Mouse (Mus musculus): Measurements from ENCODE around the gene Bcl2l1.

Gene Bcl2l1

DNA sequence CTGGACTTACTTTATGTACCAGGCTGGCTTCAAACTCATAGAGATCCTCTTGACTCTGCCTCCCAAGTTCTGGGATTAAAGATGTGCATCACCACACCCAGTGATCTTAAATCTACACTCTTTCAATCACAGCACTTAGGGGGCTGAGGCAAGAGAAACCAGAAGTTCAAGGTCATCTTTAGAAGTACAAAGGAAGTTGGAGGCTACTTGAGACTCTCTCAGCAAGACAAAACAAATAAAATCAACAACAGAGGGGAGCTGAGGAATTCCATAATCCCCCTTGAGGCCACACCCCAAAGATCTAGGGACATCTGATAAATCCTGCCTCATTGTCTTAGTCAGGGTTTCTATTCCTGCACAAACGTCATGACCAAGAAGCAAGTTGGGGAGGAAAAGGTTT, 59.3 kb downstream of the Bcl2l1 start:
- no peak for DNase-seq (ENCODE audit: low read depth)

DNA sequence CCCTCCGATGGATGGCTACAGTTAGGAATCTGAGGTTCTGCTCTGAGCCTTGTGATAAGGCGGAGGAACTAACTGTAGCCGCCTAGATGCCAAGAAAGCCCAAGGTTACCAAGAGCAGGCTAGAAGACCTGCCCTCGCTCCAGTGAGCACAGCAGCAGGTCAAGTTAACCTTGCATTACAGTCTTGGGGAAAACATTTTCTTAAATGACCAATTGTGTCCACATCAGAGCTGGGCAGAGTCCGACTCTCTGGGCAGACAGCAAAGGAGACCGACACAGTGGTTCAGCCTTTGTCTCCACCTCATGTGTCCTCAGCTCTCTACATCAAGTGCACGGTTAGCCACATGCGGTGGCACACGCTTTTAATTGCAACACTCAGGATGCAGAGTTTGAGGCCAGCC, 60.0 kb downstream of the Bcl2l1 start:
- no peak for DNase-seq (ENCODE audit: low read depth)

DNA sequence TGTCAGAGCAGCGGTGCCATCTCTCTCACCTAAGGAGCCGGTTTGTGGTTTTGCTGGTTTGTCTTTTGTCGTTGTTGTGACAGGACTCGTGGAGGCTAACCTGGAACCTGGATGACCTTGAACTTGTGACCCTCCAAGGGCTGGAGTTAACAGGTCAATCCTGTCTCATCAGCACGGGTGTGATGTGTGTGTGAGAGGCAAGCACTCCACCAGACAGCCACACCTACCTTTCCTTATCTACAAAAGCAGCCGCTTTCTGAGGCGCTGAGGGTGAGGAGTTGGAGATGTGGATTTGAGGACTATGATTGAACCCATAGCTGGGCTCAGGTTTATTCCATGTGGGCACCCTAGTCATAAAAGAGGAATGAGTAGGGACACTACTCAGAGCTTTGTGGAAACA, 61.9 kb downstream of the Bcl2l1 start:
- no peak for DNase-seq (ENCODE audit: low read depth)

DNA sequence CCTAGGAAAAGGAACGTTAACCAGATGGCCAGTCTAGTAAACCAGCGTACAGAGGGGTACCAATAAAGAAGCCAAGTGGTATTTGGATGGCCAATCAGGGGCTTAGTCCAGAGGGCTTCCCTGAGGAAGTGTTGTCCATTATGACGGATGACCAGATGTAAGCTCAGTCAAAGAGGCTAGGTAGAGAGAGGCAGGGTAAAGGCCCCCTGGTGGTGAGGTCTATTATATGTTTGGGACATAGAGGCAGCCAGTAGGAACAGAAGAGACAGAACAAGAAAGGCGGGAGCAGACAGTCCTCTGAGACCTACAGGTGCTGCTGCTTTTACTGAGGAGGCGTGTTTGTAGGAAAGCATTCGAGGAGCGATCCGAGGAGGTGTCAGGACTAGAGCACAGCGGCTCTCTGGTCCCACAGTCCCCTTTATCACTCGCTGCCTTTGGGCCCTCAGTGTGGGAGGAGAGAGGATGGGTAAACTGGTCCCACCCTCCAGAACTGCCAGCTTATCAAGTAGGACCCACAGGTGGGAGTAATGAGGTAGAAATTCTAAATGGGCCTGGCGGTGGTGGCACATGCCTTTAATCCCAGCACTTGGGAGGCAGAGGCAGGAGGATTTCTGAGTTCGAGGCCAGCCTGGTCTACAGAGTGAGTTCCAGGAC, 63.8 kb downstream of the Bcl2l1 start:
- peak; percentile 83 for DNase-seq (ENCODE audit: low read depth)

DNA sequence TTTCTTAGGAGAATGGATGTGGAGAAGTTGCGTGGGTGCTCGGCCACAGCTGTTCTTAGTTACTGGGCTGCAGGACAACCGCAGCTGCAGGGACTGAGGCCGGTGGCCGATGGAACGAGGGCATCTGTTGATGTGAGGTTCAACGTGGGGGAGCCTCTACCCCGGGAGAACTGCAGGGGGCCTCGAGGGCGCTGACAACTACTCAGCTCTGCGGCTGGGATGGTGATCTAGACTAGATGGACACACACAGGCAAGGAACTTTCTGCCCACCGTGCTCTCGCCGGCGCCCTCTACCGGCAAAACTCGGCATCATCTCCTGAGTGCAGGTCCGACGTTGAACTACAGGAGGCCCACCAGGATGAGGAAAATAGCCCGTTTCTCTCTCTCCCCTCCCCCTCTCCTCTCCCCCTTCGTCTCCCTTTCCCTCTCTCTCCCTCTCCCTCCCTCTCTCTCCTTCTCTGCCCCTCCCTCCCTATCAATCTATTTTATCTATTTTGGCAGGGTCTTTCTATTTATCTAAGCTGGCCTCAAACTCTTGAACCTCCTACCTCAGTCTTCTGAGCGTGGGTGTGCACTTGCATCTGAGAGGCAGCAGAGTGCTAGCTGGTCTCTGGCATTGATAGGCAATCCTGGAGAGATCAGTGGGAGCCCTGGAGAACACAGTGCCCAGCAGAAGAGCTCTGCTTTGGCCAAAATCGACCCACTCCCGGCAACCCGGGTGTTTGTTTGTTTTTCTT, 65.0 kb downstream of the Bcl2l1 start:
- DNase-seq (ENCODE audit: low read depth): peak; percentile 90

DNA sequence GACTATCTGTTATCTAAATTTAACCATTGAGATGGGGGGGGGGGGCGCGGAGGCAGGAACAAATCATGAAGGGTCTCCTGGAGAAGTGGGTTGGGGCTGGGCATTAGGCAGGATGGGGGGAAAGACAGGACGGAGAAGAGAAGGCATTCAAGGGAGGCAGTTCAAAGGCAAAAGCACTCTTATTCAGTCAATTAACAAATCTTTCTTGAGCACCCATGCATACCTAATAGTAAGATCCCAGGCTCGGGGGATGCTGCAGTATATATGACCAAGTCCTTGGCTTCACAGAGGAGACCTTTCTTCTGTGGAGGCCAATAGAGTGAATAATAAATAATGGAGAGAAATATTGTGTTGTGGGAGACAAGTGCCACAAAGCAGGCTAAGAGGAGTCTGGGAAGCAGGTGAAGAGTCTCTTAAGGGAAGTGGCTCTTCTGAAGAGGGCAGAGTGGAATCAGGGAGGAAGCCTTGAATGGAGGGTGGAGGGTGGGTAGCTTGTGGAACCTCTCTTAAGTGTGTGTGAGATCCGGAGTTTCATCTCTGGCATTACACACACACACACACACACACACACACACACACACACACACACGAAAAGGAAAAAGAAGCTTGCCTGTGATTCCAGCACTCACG, 66.4 kb downstream of the Bcl2l1 start:
- DNase-seq (ENCODE audit: low read depth): no peak

DNA sequence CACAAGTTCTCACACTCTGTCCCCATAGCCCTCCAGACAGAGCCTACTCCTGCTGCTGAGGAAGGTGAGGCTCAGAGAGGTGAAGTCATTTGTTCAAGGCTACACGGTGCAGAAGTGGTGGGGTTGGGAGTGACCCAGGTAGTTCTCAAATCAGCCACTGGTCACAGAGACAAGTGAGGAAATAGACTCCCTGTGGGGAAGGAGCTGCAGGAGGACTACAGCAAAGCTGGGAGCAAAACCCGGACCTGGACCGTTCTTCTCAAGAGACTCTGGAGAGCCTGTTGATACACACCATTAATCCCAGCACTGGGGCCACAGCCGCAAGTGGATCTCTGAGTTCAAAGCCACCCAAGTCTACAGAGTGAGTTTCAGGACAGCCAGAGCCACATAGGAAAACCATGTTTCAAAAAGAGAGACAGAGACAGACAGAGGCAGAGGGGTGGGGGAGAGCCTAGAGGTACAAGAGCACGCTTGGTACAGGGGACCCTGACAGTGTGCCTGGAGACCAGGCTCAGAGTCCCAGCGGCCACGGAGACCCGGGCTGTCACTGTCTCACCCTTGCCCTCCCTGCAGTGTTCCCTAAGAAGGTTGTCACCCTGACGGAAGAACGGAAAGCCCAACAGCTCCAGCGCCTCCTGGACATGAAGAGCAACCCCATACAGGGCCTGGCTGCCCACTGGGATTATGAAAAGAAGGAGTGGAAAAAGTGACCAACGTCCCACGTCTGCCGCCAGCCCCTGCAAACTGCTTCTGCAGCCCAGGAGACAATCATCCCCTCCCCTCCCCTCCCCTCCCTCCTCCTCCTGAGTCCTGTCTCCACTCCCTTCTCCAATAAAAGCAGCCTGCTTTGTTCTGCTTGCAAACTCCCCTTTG, 67.1 kb downstream of the Bcl2l1 start:
- DNase-seq (ENCODE audit: low read depth): no peak

DNA sequence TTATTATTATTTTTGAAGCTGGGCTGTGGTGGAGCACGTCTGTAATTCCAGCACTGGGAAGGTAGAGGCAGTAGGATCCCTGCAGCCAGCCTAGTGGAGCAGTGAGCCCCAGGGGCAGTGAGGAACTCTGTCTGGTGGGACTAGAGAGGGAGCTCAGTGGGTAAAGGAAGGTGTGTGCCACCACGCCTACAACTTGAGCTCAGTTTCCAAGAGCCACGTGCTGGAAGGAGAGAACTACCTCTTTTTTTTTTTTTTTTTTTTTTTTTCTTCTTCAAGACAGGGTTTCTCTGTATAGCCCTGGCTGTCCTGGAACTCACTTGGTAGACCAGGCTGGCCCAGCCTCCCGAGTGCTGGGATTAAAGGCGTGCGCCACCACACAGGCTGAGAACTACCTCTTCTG, 68.2 kb downstream of the Bcl2l1 start:
- DNase-seq (ENCODE audit: low read depth): no peak

DNA sequence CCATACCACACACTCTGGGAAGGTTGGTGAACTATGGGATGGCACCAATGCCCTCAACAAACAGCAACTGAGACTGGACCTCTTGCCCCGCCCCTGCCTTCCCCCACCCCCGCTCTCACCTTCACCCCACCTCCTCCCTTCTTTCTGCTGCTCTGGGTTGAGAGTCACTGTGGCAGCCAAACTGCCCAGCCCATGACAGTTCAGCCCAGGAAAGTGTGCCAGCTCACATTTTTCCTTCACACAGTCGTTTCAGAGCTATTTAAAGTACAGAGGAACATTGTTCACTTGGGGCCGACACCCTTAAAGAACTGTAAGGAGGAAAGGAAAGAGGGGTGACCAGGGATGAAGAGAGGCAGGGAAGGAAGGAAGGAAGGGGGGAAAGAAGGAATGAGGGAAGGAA, 73.2 kb downstream of the Bcl2l1 start:
- no peak for DNase-seq (ENCODE audit: low read depth)

DNA sequence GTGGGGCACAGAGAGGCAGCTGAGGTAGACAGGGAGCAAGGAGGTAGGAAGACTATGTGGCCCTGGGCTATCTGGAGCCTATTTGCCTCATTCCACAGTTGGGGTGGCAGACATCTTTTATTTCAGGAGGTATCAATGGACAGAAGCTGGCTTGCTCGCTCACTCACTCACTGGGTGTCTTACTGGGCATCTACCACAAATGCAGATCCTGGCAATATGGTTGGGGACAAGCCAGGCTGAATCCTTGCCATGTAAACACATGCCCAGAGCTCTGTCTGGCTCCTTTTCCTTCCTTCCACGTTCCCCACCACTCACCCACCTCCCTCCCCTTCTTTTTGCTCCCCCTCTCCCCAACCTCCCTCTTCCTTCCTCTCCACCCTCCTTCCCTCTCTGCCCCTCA, 74.0 kb downstream of the Bcl2l1 start:
- DNase-seq (ENCODE audit: low read depth): no peak

DNA sequence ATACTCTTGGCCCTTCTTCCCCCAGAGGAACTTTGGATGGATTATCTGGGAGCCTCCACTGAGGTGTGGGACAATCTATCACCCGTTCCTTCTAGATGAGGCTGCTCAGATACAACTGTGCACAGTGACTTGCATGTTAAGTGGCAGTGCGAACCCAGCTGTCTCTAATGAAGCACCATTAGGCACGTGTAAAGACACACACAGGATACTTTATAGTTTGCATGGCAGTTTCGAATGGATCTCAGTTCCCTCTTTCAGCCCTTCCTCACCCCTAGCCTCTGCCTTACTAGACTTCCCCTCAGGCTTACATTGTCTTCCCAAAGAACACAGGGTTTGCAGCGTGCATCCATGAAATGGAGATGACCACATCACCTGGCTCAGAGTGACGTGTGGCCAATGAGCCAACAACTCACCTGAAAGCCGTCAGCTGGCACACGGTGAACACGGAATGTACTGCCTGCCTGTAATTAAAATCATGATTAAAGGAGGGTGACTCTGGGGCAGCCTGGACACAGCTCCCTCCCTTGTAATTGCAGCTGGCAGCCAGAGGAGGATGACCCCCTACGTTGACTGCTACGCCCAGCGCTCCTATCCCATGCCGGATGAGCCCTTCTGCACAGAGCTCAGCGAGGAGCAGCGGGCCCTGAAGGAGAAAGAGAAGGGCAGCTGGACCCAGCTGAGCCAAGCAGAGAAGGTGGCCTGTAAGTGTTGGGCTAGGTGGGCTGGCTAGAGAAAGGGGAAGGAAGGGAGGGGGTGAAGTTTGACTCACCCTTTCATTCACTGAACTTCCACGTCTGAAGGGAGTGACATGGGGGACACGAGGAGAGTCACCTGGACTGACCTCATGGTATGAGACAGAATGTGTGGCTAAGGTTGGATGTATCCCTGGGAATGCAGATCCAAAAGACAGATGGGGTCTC, 74.8 kb downstream of the Bcl2l1 start:
- DNase-seq (ENCODE audit: low read depth): no peak

DNA sequence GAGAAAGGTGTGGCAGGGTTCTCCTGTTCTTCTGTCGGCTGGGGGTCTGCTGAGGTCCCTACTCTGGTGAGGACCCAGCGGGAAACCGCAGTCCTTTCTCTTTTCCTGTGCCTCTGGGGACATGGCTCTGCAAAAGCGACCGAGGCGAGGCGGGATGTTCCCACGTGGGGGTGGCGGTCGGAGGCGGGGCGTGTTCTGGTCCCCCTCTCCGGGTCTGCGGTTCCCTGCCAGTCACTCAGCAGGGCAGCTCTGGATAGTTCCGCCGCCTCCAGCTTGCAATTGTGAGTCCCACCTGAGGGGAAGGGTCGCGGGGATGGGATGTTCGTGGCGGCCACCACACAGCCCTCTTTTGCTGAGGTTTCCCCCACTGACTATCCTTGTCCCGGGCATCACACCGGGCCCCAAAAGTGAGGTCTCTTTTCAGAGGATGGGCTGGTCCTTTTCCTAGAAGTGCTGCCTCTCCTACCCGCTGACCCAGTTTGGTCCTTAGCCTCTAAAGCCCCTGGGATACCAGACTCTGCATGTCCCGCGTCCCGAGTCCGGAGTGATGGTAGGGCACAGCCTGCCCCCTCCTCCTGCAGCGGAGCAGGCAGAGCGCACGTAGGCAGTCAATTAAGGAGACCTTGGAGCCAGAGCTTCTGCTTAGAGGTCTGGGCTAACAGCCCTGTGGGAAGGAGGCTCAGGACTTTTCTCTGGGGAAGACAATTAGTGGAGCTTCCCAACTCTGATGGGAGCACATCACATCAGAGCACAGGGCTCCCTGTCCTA, 77.4 kb downstream of the Bcl2l1 start, which contains the start of gene Cox4i2:
Cox4i2 (plus strand) TSS at position 230 of the 768 bp plus-strand sequence.
- no peak for DNase-seq (ENCODE audit: low read depth)

DNA sequence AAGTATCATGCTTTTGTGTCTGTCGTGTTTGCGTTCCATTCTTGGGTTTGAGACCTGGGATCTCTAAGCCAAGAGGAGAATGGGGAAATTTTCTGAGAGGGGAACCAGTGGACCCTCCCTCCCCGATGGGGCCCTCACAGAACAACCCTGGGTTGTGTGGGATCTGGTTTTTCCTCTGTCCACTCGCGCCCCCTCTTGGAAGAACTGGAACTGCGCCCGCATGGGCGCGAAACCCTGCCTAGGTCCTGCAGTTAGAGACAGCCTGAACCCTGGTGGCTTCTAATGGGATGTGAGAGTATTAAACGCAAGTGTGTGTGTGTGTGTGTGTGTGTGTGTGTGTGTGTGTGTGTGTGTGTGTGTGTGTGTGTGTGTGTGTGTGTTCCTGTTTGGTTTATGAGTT, 89.1 kb downstream of the Bcl2l1 start:
- DNase-seq (ENCODE audit: low read depth): peak; percentile 61

DNA sequence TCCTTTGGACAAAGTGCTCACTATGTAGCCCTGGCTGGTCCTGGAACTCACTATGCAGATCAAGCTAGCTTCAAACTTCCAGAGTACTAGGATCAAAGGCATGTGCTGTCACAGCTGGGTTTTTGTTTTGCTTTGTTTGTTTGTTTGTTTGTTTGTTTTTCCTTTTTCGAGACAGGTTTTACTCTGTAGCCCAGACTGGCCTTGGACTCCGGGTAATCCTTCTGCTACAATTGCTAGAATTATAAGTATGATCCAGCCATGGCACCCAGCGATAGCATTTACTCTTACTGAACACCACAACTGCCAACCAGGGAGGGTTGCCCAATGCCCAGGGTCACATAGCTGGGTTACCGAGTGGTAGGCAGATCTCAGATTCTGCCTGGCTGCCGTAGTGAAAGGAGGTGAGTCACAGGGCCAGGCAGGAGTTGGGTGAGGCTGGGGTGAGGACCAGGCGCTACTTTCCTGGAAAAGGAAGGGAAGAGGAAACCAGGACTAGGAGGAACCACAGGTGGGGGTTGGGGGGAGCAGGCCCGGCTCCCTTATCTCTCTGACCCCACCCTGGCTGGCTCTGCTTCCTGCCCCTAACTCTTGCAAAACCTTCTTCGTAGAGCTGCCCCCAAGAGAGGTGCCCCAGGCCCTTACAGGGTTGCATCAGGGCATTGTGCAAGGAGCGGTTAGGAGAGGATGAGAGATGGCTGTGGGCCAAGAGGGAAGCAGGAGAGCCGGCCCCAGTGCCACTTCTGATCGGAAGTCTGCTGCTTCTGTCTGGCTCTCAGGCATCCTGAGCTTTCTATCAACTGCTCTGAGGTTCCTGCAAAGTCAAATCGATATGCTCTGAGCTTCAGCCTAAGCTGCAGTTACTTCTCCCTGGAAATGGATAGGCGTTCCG, 90.1 kb downstream of the Bcl2l1 start:
- no peak for DNase-seq (ENCODE audit: low read depth)

DNA sequence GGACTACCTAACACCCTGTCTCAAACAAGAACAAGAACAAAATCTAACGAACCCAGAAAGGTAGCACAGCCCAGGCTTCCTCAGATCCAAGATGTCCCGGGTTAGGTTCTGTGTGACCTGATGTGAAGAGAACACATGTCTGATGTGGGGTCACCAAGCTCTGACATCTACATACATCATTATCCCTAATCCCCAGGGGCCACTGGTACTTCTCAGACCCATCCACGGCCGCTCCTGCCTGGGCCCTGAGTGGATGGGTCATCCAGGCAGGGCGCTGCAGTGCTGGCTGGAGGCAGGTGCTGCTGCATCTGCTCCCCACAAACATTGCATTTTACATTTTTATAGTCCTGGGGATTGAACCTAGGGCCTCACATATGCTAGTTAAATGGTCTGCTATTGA, 91.0 kb downstream of the Bcl2l1 start:
- no peak for DNase-seq (ENCODE audit: low read depth)

DNA sequence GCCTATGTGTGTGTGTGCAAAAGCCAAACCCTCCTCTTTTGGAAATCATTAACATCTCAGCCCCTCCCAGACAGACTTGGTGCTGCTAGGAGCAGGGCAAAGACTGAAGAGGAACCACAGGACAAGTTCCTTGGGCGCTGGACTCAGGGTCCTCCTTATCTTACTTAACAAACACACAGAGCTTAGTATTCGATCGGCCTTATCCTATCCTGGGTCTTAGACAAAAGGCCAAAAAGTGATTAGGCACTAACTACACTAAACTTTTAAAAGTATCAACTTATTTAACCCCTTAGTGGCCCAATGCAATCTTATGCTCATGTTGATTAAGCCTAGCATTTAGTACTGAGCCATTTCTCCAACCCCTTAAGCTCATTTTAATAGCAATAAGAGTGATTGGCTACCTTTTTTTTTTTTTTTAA, 91.7 kb downstream of the Bcl2l1 start:
- DNase-seq (ENCODE audit: low read depth): no peak

DNA sequence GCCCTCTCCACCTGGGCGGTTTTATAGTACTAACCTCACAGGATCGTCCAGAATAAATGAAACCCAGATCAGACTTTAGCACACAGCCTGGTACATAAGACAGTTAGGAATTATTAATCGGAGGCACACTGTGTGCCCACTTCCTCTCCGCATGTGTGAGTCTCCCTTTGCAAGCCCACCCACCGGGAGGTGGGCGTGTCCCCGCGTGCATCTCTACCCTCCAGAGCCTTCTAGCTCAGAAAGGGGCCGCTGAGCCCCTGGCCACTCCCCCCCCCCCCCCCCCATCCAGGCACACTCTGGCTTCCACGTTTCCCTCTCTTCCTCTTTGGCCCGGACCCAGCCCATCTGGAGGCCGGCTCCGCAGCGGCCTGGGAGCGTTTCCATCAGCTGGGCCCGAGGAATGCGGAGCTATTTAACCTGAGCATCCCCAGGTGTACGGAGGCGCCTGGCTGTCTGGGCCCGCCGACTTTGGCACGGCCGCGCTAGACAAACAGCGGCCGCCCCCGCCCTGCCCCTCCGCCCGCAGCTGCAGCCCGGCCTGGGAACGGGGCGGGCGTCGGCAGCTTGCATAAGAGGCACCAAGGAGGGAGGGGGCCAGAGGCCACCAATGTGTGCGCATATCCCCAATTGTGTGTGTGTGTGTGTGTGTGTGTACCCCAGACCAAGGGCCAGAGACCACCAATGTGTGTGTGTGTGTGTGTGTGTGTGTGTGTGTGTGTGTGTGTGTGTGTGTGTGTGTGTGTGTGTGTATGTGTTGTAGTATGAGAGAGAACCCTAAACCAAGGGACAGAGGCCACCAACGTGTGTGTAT, 92.3 kb downstream of the Bcl2l1 start:
- peak; percentile 43 for DNase-seq (ENCODE audit: low read depth)

DNA sequence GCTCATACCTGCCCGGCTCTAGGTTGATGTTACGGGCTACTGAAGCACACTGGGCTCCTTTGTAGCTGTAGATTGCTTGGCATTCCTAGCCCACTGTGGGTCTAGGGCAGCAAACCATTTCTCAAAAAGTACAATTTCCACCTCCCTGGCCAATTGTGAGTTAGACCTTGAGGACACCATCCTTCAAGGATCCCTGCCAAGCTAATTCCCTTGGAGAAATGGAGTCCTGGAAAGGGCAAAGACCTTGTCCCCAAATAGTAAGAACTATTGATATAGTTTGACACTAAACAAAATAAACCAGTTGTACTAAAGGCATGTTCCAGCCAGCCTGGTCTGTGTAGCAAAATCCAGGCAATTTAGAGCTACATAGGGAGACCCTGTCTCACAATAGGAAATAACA, 93.2 kb downstream of the Bcl2l1 start:
- DNase-seq (ENCODE audit: low read depth): no peak
